Mouse (Mus musculus) myocyte (in vitro differentiated cells): ENCODE results near the gene Nav3.

Source experiments
- CEBPB ChIP-seq: IDR thresholded peaks from 2 replicates; pipeline ENCODE4 v1.6.1; 2011; ENCODE audit warnings: mild to moderate bottlenecking, moderate library complexity; ENCODE audit not compliant: poor library complexity, insufficient read depth, severe bottlenecking
- E2F4 ChIP-seq: IDR thresholded peaks from one replicate; pipeline ENCODE4 v1.6.1; 2011; ENCODE audit warnings: mild to moderate bottlenecking, control low read depth, moderate library complexity; ENCODE audit not compliant: insufficient read depth
- MAX ChIP-seq: IDR thresholded peaks from one replicate; pipeline ENCODE4 v1.6.1; 2011; ENCODE audit warnings: low read depth, mild to moderate bottlenecking, control low read depth
- MYOD1 ChIP-seq, 3 experiments: IDR thresholded peaks; one replicate each; pipeline ENCODE4 v1.6.1; 2011; ENCODE audit warnings: control low read depth in 2 of 3, low read depth in 2 of 3, mild to moderate bottlenecking in 2 of 3, moderate library complexity in 1 of 3; ENCODE audit not compliant: insufficient read length in 2 of 3, control insufficient read depth in 1 of 3
- MYOG ChIP-seq, 3 experiments: IDR thresholded peaks; one replicate each; pipeline ENCODE4 v1.6.1; 2011; ENCODE audit warnings: control low read depth in 2 of 3, low read depth in 2 of 3, mild to moderate bottlenecking in 2 of 3; ENCODE audit not compliant: insufficient read length in 2 of 3, control insufficient read depth in 1 of 3, insufficient read depth in 1 of 3
- POLR2A ChIP-seq: IDR thresholded peaks from one replicate; pipeline ENCODE4 v1.6.1; 2011; ENCODE audit warnings: low read depth, mild to moderate bottlenecking, control low read depth, moderate library complexity; ENCODE audit not compliant: insufficient read length
- POLR2AphosphoS2 ChIP-seq: IDR thresholded peaks from one replicate; pipeline ENCODE4 v1.6.1; 2011; ENCODE audit warnings: low read depth, control low read depth; ENCODE audit not compliant: insufficient read length
- REST ChIP-seq: IDR thresholded peaks from one replicate; pipeline ENCODE4 v1.6.1; 2011; ENCODE audit warnings: mild to moderate bottlenecking, control low read depth, moderate library complexity; ENCODE audit not compliant: insufficient read depth, insufficient read length
- SRF ChIP-seq: IDR thresholded peaks from one replicate; pipeline ENCODE4 v1.6.1; 2011; ENCODE audit warnings: low read depth; ENCODE audit not compliant: control insufficient read depth, insufficient read length
- TCF12 ChIP-seq: IDR thresholded peaks from one replicate; pipeline ENCODE4 v1.6.1; 2011; ENCODE audit warnings: mild to moderate bottlenecking, control low read depth; ENCODE audit not compliant: poor library complexity, insufficient read depth, severe bottlenecking
- TCF3 ChIP-seq: IDR thresholded peaks from one replicate; pipeline ENCODE4 v1.6.1; 2011; ENCODE audit warnings: low read depth, control low read depth; ENCODE audit not compliant: insufficient read length
- USF1 ChIP-seq: IDR thresholded peaks from one replicate; pipeline ENCODE4 v1.6.1; 2011; ENCODE audit warnings: low read depth, mild to moderate bottlenecking, control low read depth, moderate library complexity

GRCm38 (mm10) chr10:109906413-109906785, 549.6 kb downstream of the Nav3 start:
- no peak for TF ChIP-seq POLR2A
- no peak for TF ChIP-seq REST
- TF ChIP-seq USF1, result no peak
- no peak for TF ChIP-seq MAX
- no peak for TF ChIP-seq MYOG (IDR thresholded peaks at IDR 0.05; ENCODE audit: control insufficient read depth in 1 of 3, insufficient read depth in 1 of 3, insufficient read length in 2 of 3, low read depth in 2 of 3)
- TF ChIP-seq CEBPB, result no peak
- no peak for TF ChIP-seq TCF3
- TF ChIP-seq SRF, result no peak
- no peak for TF ChIP-seq E2F4
- no peak for TF ChIP-seq TCF12
- TF ChIP-seq POLR2AphosphoS2, result no peak
- no peak for TF ChIP-seq MYOD1 (IDR thresholded peaks at IDR 0.05; ENCODE audit: control insufficient read depth in 1 of 3, insufficient read length in 2 of 3, low read depth in 2 of 3)
